Mouse (Mus musculus) testis, adult 2 months (tissue): ENCODE measurements around the gene Slc4a5.

ENCODE experiments used
- CTCF ChIP-seq: fragments of 200-500 bp; IDR thresholded peaks from 2 replicates; pipeline ENCODE4 v1.5.1; 2012; ENCODE audit warnings: low read depth, mild to moderate bottlenecking, inconsistent platforms, low read length, moderate library complexity; ENCODE audit not compliant: control insufficient read depth, insufficient read depth, insufficient replicate concordance
- POLR2A ChIP-seq: fragments of 200-500 bp; IDR thresholded peaks from 2 replicates; pipeline ENCODE4 v1.6.1; 2012; ENCODE audit warnings: low read depth, mild to moderate bottlenecking, inconsistent platforms, low read length, moderate library complexity; ENCODE audit not compliant: control insufficient read depth

- TF ChIP-seq CTCF (peak; percentile 88), POLR2A (peak; percentile 93)
Observed at GRCm38 (mm10) chr6:83349274-83349958, 129.8 kb downstream of the Slc4a5 start.
